Mouse (Mus musculus): ENCODE measurements at regions not wholly inside any gene's neighbourhood (a gene's known extent, or its start where the extent isn't known, plus 50 kb on each side); places are given as distances from the start of the nearest gene placed in this dataset.

GRCm38 (mm10) chr16:76078219-76078618 is 56.1 kb upstream of the Samsn1 start:
- DNase-seq = no peak

GRCm38 (mm10) chr16:76076231-76076630 is 54.1 kb upstream of the Samsn1 start:
- DNase-seq = no peak

Data from layer of hippocampus, postnatal 36 days (tissue).